Mouse (Mus musculus) heart, postnatal 25 days (tissue): ENCODE measurements around the gene Rnf215. TPM values are rescaled to one million over a fixed set of nuclear protein-coding genes. Genes with fewer than 3 reads are reported as not detected.
"Not testable (repeated sequence)": the region's sequence is repeated elsewhere in the genome, so short reads cannot be mapped to it uniquely, and the experiment has no call there.

ENCODE experiments used
- DNase-seq: peaks from one replicate; pipeline ENCODE4 v3.0.0; 2022; ENCODE audit warnings: low spot score
- intact Hi-C: fragments of 180-260 bp; cut with DNase I; formaldehyde crosslinking; loops from one replicate; pipeline ENCODE4 v1.15.1; 2025
- total RNA-seq, 2 experiments: library from RNA; stranded (reverse); gene quantifications; 2 replicates each; pipeline ENCODE4 v1.2.3; 2021

Gene Rnf215
- total RNA-seq, 2 experiments from 2014 or later = 13.2 to 13.8 TPM

GRCm38 (mm10) chr11:4112033-4112432 lies 23.0 kb upstream of the Rnf215 start:
- no peak for DNase-seq
- intact Hi-C loops = no loop called here

- intact Hi-C loops = no loop called here
- no peak for DNase-seq
Measured at GRCm38 (mm10) chr11:4112861-4113260, 22.1 kb upstream of the Rnf215 start.

GRCm38 (mm10) chr11:4113496-4113895 lies 21.5 kb upstream of the Rnf215 start:
- no peak for DNase-seq
- intact Hi-C loops = no loop called here

GRCm38 (mm10) chr11:4113970-4114369 lies 21.0 kb upstream of the Rnf215 start:
- intact Hi-C loops = no loop called here
- DNase-seq = no peak

GRCm38 (mm10) chr11:4114541-4114940 lies 20.5 kb upstream of the Rnf215 start:
- intact Hi-C loops = not testable (repeated sequence)

GRCm38 (mm10) chr11:4115407-4115806 lies 19.6 kb upstream of the Rnf215 start:
- intact Hi-C loops = no loop called here
- no peak for DNase-seq

More at GRCm38 (mm10) chr11:4114541-4114940, 20.5 kb upstream of the Rnf215 start:
- not testable (repeated sequence) for DNase-seq

- intact Hi-C loops = no loop called here
- DNase-seq = no peak
Measured at GRCm38 (mm10) chr11:4116458-4117141, 18.4 kb upstream of the Rnf215 start.

- no peak for DNase-seq
- intact Hi-C loops = no loop called here
Measured at GRCm38 (mm10) chr11:4117372-4118071, 17.5 kb upstream of the Rnf215 start.

GRCm38 (mm10) chr11:4118081-4118921 lies 16.7 kb upstream of the Rnf215 start:
- DNase-seq = peak; percentile 42
- intact Hi-C loops = no loop called here

GRCm38 (mm10) chr11:4119635-4120034 lies 15.4 kb upstream of the Rnf215 start:
- intact Hi-C loops = no loop called here

GRCm38 (mm10) chr11:4121691-4122090 lies 13.3 kb upstream of the Rnf215 start:
- DNase-seq = no peak
- intact Hi-C loops = no loop called here

More at GRCm38 (mm10) chr11:4119635-4120034, 15.4 kb upstream of the Rnf215 start:
- DNase-seq = no peak

GRCm38 (mm10) chr11:4122226-4122625 lies 12.8 kb upstream of the Rnf215 start:
- no peak for DNase-seq
- intact Hi-C loops = no loop called here

- DNase-seq = no peak
- intact Hi-C loops = no loop called here
Measured at GRCm38 (mm10) chr11:4122742-4123579, 12.0 kb upstream of the Rnf215 start, which contains the start of gene Sec14l2. Gene Sec14l2 (minus strand): TSS chr11:4123415.

- intact Hi-C loops = no loop called here
Measured at GRCm38 (mm10) chr11:4123922-4124321, 11.1 kb upstream of the Rnf215 start.

GRCm38 (mm10) chr11:4127059-4127458 lies 7.9 kb upstream of the Rnf215 start:
- no peak for DNase-seq
- intact Hi-C loops = no loop called here

More at GRCm38 (mm10) chr11:4123922-4124321, 11.1 kb upstream of the Rnf215 start:
- DNase-seq = no peak

GRCm38 (mm10) chr11:4128461-4128860 lies 6.5 kb upstream of the Rnf215 start:
- intact Hi-C loops = not testable (repeated sequence)

GRCm38 (mm10) chr11:4133450-4133849 lies 1.6 kb upstream of the Rnf215 start:
- no peak for DNase-seq

More at GRCm38 (mm10) chr11:4128461-4128860, 6.5 kb upstream of the Rnf215 start:
- not testable (repeated sequence) for DNase-seq

GRCm38 (mm10) chr11:4134400-4134799 lies 602 bp upstream of the Rnf215 start:
- DNase-seq = no peak
- intact Hi-C loops = loop anchor here (2.0 kb wide), 4 partner anchors 26 to 288 kb away; partner anchors contain the start of genes Ccdc157 and Sf3a1

More at GRCm38 (mm10) chr11:4133450-4133849, 1.6 kb upstream of the Rnf215 start:
- intact Hi-C loops = no loop called here

- intact Hi-C loops = no loop called here
- no peak for DNase-seq
Measured at GRCm38 (mm10) chr11:4138964-4139363, 4.0 kb downstream of the Rnf215 start.
